Mouse (Mus musculus) CD8-positive naive resting alpha-beta T cell, adult 2 months (primary cell): Measurements from ENCODE around the gene Krtap2-4.
"Not testable (repeated sequence)": the region's sequence is repeated elsewhere in the genome, so short reads cannot be mapped to it uniquely, and the experiment has no call there.

Experiments used
- DNase-seq, 2 experiments: peaks; one replicate each; pipeline ENCODE4 v3.0.0; 2022; ENCODE audit warnings: low read depth in 2 of 2, low spot score in 2 of 2

Krtap2-4 gene

GRCm38 (mm10) chr11:99614796-99615363, at the start of gene Krtap2-4:
Gene Krtap2-4 (minus strand): TSS chr11:99614846.
- DNase-seq: no peak

- no peak for DNase-seq
These were observed 48.2 kb upstream of the Krtap2-4 start for GRCm38 (mm10) chr11:99662802-99663201.

GRCm38 (mm10) chr11:99659256-99659655, 44.6 kb upstream of the Krtap2-4 start:
- no peak for DNase-seq

GRCm38 (mm10) chr11:99658467-99659010, 43.9 kb upstream of the Krtap2-4 start, which contains the start of gene Gm11563:
Gene Gm11563 (minus strand): TSS chr11:99658960.
- not testable (repeated sequence) for DNase-seq

GRCm38 (mm10) chr11:99657051-99657450, 42.4 kb upstream of the Krtap2-4 start:
- no peak for DNase-seq

- DNase-seq: no peak
These were observed 35.5 kb upstream of the Krtap2-4 start, which contains the start of gene Gm11555 for GRCm38 (mm10) chr11:99650136-99650535. Gene Gm11555 (minus strand): TSS chr11:99650236.

- no peak for DNase-seq
These were observed 31.8 kb upstream of the Krtap2-4 start for GRCm38 (mm10) chr11:99646444-99646843.

- no peak for DNase-seq
These were observed 29.7 kb upstream of the Krtap2-4 start for GRCm38 (mm10) chr11:99644351-99644750.

GRCm38 (mm10) chr11:99643635-99644139, 29.0 kb upstream of the Krtap2-4 start, which contains the start of gene Krtap4-7:
Gene Krtap4-7 (minus strand): TSS chr11:99644089.
- DNase-seq: not testable (repeated sequence)

GRCm38 (mm10) chr11:99640926-99641325, 26.3 kb upstream of the Krtap2-4 start:
- no peak for DNase-seq

- no peak for DNase-seq
These were observed 22.4 kb upstream of the Krtap2-4 start for GRCm38 (mm10) chr11:99637086-99637485.

- DNase-seq: no peak
These were observed 20.0 kb upstream of the Krtap2-4 start, which contains the start of gene Krtap4-2 for GRCm38 (mm10) chr11:99634653-99635134. Gene Krtap4-2 (minus strand): TSS chr11:99635084.

GRCm38 (mm10) chr11:99633293-99633692, 18.6 kb upstream of the Krtap2-4 start:
- DNase-seq: no peak

- no peak for DNase-seq
These were observed 16.2 kb upstream of the Krtap2-4 start for GRCm38 (mm10) chr11:99630890-99631289.

GRCm38 (mm10) chr11:99628138-99628537, 13.5 kb upstream of the Krtap2-4 start, which contains the start of gene Krtap4-1:
Gene Krtap4-1 (minus strand): TSS chr11:99628238.
- DNase-seq: no peak

GRCm38 (mm10) chr11:99620335-99620734, 5.7 kb upstream of the Krtap2-4 start, which contains the start of gene Gm11562:
Gene Gm11562 (minus strand): TSS chr11:99620435.
- DNase-seq: no peak

GRCm38 (mm10) chr11:99610089-99610488, 4.6 kb downstream of the Krtap2-4 start, which contains the start of gene Gm11937:
Gene Gm11937 (minus strand): TSS chr11:99610189.
- DNase-seq: not testable (repeated sequence)

GRCm38 (mm10) chr11:99609126-99609525, 5.5 kb downstream of the Krtap2-4 start:
- no peak for DNase-seq

GRCm38 (mm10) chr11:99603208-99603607, 11.4 kb downstream of the Krtap2-4 start, which contains the start of gene Gm11938:
Gene Gm11938 (minus strand): TSS chr11:99603308.
- not testable (repeated sequence) for DNase-seq

GRCm38 (mm10) chr11:99597742-99598141, 16.9 kb downstream of the Krtap2-4 start, which contains the start of gene Krtap9-3:
Gene Krtap9-3 (minus strand): TSS chr11:99598105.
- not testable (repeated sequence) for DNase-seq

- no peak for DNase-seq
These were observed 23.7 kb downstream of the Krtap2-4 start, which contains the start of gene Krtap1-3 for GRCm38 (mm10) chr11:99590981-99591380. Gene Krtap1-3 (minus strand): TSS chr11:99591339.

- DNase-seq: no peak
These were observed 29.6 kb downstream of the Krtap2-4 start for GRCm38 (mm10) chr11:99585096-99585495.
